Mouse (Mus musculus): Measurements from ENCODE around the gene S1pr4. TPM values are rescaled to one million over a fixed set of nuclear protein-coding genes. Genes with fewer than 3 reads are reported as not detected.

The S1pr4 gene
- polyA plus RNA-seq, 1 experiment from 2014 or later = 0.15 TPM

DNA sequence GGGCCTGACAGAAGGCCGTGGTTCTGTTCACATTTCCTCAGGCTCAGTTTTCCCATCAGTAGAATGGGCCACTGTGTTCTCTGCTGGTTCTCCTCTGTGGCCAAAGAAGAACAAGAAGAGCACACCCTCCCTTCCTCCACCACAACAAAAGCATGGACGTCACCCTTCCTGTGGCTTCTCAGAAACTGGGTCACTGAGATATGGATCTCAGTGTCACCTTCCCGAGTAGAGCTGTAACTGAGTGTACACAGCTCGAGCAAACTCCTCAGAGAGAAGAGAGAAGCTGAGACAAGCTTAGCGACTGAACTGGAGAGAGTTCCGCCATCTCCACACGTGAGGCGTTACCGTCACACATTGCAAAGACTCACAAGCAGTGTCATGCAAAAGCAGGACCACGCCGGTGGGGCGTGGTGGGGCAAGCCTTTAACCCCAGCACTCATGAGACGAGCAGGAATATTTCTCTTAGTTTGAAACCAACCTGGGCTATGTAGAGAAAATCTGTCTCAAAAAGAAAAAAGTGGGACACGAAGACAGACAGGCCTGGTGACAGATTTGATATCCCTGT lies 10.4 kb upstream of the S1pr4 start:
- ATAC-seq (ENCODE audit: low FRiP score) (no peak), DNase-seq (ENCODE audit: low spot score) (no peak)
- Histone ChIP-seq H3K27ac (ENCODE audit: low read depth, low read length) (no peak overlapping the region), H3K4me3 (ENCODE audit: low read depth, low read length) (no peak overlapping the region), H3K4me2 (replicated peaks; ENCODE audit: low read depth, low read length) (no peak overlapping the region), H3K9me3 (ENCODE audit: control insufficient read depth, low read length) (no peaks in the 10 kb centered on the region), H3K4me1 (replicated peaks; ENCODE audit: control insufficient read depth, insufficient read depth, low read length) (no peaks in the 10 kb centered on the region), H3K27me3 (ENCODE audit: control insufficient read depth, insufficient read depth, low read length) (0 out of 2 replicates have a peak, but pooled peaks cover 2% of the 10 kb centered on the region), H3K9ac (ENCODE audit: low read depth, low read length) (no peak overlapping the region), H3K36me3 (ENCODE audit: control insufficient read depth, insufficient read depth, low read length) (no peaks in the 10 kb centered on the region)
- WGBS = 80% methylated on average over 14 of the region's 14 CpGs

DNA sequence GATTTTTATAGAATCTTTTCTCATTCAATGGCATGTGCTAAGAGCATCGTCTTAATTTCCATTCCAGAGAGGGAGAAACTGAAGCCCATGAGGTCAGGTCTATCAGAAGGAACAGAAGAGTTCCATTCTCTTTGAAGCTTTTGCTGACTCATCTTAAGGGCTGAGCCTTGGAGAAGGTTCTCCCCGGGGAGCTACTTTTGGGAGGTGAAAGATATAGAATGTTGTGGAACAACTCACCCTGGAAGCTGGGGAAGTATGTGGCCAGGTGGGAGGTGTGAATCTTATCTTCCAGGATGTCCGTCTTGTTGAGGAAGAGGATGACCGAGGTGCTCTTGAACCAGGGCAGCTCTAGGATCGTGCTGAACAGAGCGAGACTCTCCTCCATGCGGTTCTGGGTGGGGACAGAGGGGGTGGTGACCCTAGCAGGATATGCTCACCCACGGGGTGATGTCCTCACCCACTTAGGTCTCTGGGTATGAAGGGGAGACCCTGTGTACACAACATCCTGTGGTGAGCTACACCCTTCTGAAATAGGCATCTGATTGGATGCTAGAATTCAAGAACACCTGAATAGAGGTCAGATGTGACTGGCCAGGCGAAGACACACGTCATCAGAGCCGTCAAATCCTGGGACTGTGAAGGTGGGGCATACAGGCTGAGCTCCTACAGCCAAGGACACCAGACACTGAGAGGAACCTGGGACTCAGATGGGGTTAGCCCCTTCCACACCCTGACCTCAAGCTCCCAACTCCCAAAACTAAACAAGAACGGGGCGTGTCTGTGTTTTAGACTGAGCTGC lies 8.0 kb upstream of the S1pr4 start:
- H3K4me2 ChIP-seq (replicated peaks; ENCODE audit: low read depth, low read length) = no peak overlapping the region
- no peaks in the 10 kb centered on the region for H3K4me1 ChIP-seq (replicated peaks; ENCODE audit: control insufficient read depth, insufficient read depth, low read length)
- H3K36me3 ChIP-seq (ENCODE audit: control insufficient read depth, insufficient read depth, low read length) = no peaks in the 10 kb centered on the region
- DNase-seq (ENCODE audit: low spot score) = no peak
- no peak overlapping the region for H3K4me3 ChIP-seq (ENCODE audit: low read depth, low read length)
- no peak for ATAC-seq (ENCODE audit: low FRiP score)
- WGBS = 74% methylated on average over 13 of the region's 13 CpGs
- no peak overlapping the region for H3K27ac ChIP-seq (ENCODE audit: low read depth, low read length)
- H3K27me3 ChIP-seq (ENCODE audit: control insufficient read depth, insufficient read depth, low read length) = 0 out of 2 replicates have a peak, but pooled peaks cover 2% of the 10 kb centered on the region
- no peaks in the 10 kb centered on the region for H3K9me3 ChIP-seq (ENCODE audit: control insufficient read depth, low read length)
- H3K9ac ChIP-seq (ENCODE audit: low read depth, low read length) = no peak overlapping the region

- no peak overlapping the region for H3K27ac ChIP-seq (ENCODE audit: low read depth, low read length)
- DNase-seq (ENCODE audit: low spot score) (no peak), ATAC-seq (ENCODE audit: low FRiP score) (no peak)
- no peaks in the 10 kb centered on the region for H3K9me3 ChIP-seq (ENCODE audit: control insufficient read depth, low read length)
- H3K27me3 ChIP-seq (ENCODE audit: control insufficient read depth, insufficient read depth, low read length) = 0 out of 2 replicates have a peak, but pooled peaks cover under 1% of the 10 kb centered on the region
- H3K4me1 ChIP-seq (replicated peaks; ENCODE audit: control insufficient read depth, insufficient read depth, low read length) = no peaks in the 10 kb centered on the region
- no peaks in the 10 kb centered on the region for H3K36me3 ChIP-seq (ENCODE audit: control insufficient read depth, insufficient read depth, low read length)
- H3K4me2 ChIP-seq (replicated peaks; ENCODE audit: low read depth, low read length) = no peak overlapping the region
- H3K9ac ChIP-seq (ENCODE audit: low read depth, low read length) = no peak overlapping the region
- no peak overlapping the region for H3K4me3 ChIP-seq (ENCODE audit: low read depth, low read length)
- WGBS = 43% methylated on average over 6 of the region's 6 CpGs
Measured at GRCm38 (mm10) chr10:81507095-81507494, 7.2 kb upstream of the S1pr4 start.

DNA sequence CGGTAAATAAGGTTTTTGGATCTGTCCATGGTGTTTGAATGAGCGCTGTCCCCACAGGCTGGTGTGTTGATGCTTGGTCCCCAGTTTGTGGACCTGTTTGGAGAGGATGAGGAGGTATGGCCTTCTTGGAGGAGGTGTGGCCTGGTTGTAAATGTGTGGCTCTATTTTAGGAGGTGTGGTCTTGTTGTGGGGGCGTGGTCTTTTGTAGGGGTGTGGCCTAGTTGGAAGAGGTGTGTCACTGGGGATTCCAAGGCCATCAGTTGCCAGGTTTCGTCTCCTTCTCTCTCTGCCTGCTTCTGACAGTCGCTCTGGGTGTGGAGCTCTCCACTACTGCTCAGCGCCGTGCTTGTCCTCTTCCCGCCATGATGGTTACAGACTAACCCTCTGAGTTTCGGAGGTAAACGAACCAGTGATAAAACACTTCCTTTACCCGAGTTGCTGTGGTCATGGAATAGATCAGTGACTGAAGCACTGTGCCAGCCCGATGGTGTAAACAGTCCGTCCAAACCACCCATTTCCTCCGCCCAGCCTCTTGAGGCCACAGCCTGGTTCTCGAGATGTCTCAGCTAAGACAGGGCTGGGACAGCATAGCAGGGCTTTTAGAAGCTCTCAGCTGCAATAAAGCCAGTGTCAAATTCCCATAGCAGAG lies 5.2 kb upstream of the S1pr4 start:
- 83% methylated on average over 15 of the region's 15 CpGs for WGBS
- ATAC-seq (ENCODE audit: low FRiP score) = no peak

GRCm38 (mm10) chr10:81502658-81503057 lies 2.7 kb upstream of the S1pr4 start:
- Histone ChIP-seq H3K4me3 (ENCODE audit: low read depth, low read length) (peak overlapping the region; percentile 23), H3K9me3 (ENCODE audit: control insufficient read depth, low read length) (no peaks in the 10 kb centered on the region), H3K27me3 (ENCODE audit: control insufficient read depth, insufficient read depth, low read length) (no peaks in the 10 kb centered on the region), H3K4me1 (replicated peaks; ENCODE audit: control insufficient read depth, insufficient read depth, low read length) (no peaks in the 10 kb centered on the region), H3K9ac (ENCODE audit: low read depth, low read length) (0 out of 2 replicates have a peak overlapping the region, but pooled peaks have one; percentile 32), H3K36me3 (ENCODE audit: control insufficient read depth, insufficient read depth, low read length) (no peaks in the 10 kb centered on the region), H3K4me2 (replicated peaks; ENCODE audit: low read depth, low read length) (peak overlapping the region; percentile 49), H3K27ac (ENCODE audit: low read depth, low read length) (no peak overlapping the region)
- WGBS = 11% methylated on average over 36 of the region's 36 CpGs
- ATAC-seq (ENCODE audit: low FRiP score) (peak; percentile 16; the same call in 1 of the 2 replicates), DNase-seq (ENCODE audit: low spot score) (peak; percentile 90)

More for the DNA sequence above, 5.2 kb upstream of the S1pr4 start:
- Histone ChIP-seq H3K9ac (ENCODE audit: low read depth, low read length) (no peak overlapping the region), H3K4me3 (ENCODE audit: low read depth, low read length) (no peak overlapping the region), H3K27me3 (ENCODE audit: control insufficient read depth, insufficient read depth, low read length) (no peaks in the 10 kb centered on the region), H3K4me2 (replicated peaks; ENCODE audit: low read depth, low read length) (no peak overlapping the region), H3K9me3 (ENCODE audit: control insufficient read depth, low read length) (no peaks in the 10 kb centered on the region), H3K27ac (ENCODE audit: low read depth, low read length) (no peak overlapping the region), H3K4me1 (replicated peaks; ENCODE audit: control insufficient read depth, insufficient read depth, low read length) (no peaks in the 10 kb centered on the region), H3K36me3 (ENCODE audit: control insufficient read depth, insufficient read depth, low read length) (no peaks in the 10 kb centered on the region)
- DNase-seq (ENCODE audit: low spot score) = no peak

DNA sequence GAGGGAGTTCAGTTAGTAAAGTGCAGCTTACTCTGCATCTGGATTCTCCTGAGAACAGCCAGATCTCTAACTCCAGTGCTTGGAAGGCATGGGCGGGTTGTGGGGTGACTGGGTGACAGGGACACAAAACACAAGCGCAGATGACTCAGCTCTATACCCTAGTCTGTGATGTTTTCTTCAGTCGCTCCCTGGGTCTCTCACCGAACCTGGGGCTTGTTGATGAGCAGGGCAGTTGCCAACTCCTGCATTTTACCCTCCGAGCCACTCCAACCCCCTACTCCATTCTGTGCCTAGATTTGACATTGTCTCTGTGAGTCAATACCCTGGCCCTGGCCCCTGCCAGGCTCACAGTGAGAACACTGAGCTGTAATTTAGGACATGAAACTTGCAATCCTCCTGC lies 1.9 kb upstream of the S1pr4 start:
- H3K4me3 ChIP-seq (ENCODE audit: low read depth, low read length) = no peak overlapping the region
- H3K9me3 ChIP-seq (ENCODE audit: control insufficient read depth, low read length) = no peaks in the 10 kb centered on the region
- H3K9ac ChIP-seq (ENCODE audit: low read depth, low read length) = no peak overlapping the region
- H3K27me3 ChIP-seq (ENCODE audit: control insufficient read depth, insufficient read depth, low read length) = no peaks in the 10 kb centered on the region
- no peak for DNase-seq (ENCODE audit: low spot score)
- no peaks in the 10 kb centered on the region for H3K4me1 ChIP-seq (replicated peaks; ENCODE audit: control insufficient read depth, insufficient read depth, low read length)
- 83% methylated on average over 5 of the region's 5 CpGs for WGBS
- H3K36me3 ChIP-seq (ENCODE audit: control insufficient read depth, insufficient read depth, low read length) = no peaks in the 10 kb centered on the region
- ATAC-seq (ENCODE audit: low FRiP score) = no peak
- H3K4me2 ChIP-seq (replicated peaks; ENCODE audit: low read depth, low read length) = no peak overlapping the region
- no peak overlapping the region for H3K27ac ChIP-seq (ENCODE audit: low read depth, low read length)

GRCm38 (mm10) chr10:81499250-81499901 lies 556 bp downstream of the S1pr4 start:
- Histone ChIP-seq H3K27ac (ENCODE audit: low read depth, low read length) (no peak overlapping the region), H3K4me2 (replicated peaks; ENCODE audit: low read depth, low read length) (no peak overlapping the region)

GRCm38 (mm10) chr10:81498316-81499249 lies 1.3 kb downstream of the S1pr4 start:
- Histone ChIP-seq H3K4me2 (replicated peaks; ENCODE audit: low read depth, low read length) (no peak overlapping the region), H3K27me3 (ENCODE audit: control insufficient read depth, insufficient read depth, low read length) (no peaks in the 10 kb centered on the region), H3K9ac (ENCODE audit: low read depth, low read length) (no peak overlapping the region), H3K4me3 (ENCODE audit: low read depth, low read length) (no peak overlapping the region), H3K9me3 (ENCODE audit: control insufficient read depth, low read length) (no peaks in the 10 kb centered on the region), H3K4me1 (replicated peaks; ENCODE audit: control insufficient read depth, insufficient read depth, low read length) (peaks cover 7% of the 10 kb centered on the region), H3K36me3 (ENCODE audit: control insufficient read depth, insufficient read depth, low read length) (no peaks in the 10 kb centered on the region), H3K27ac (ENCODE audit: low read depth, low read length) (no peak overlapping the region)
- DNase-seq (ENCODE audit: low spot score) (no peak), ATAC-seq (ENCODE audit: low FRiP score) (no peak)
- WGBS = 88% methylated on average over 38 of the region's 38 CpGs

More at GRCm38 (mm10) chr10:81499250-81499901, 556 bp downstream of the S1pr4 start:
- Histone ChIP-seq H3K36me3 (ENCODE audit: control insufficient read depth, insufficient read depth, low read length) (no peaks in the 10 kb centered on the region), H3K4me3 (ENCODE audit: low read depth, low read length) (no peak overlapping the region), H3K9ac (ENCODE audit: low read depth, low read length) (no peak overlapping the region), H3K4me1 (replicated peaks; ENCODE audit: control insufficient read depth, insufficient read depth, low read length) (peaks cover 7% of the 10 kb centered on the region), H3K27me3 (ENCODE audit: control insufficient read depth, insufficient read depth, low read length) (no peaks in the 10 kb centered on the region), H3K9me3 (ENCODE audit: control insufficient read depth, low read length) (no peaks in the 10 kb centered on the region)
- 68% methylated on average over 23 of the region's 23 CpGs for WGBS
- ATAC-seq (ENCODE audit: low FRiP score) (no peak), DNase-seq (ENCODE audit: low spot score) (no peak)
